Mouse (Mus musculus): ENCODE results near the gene Ugt3a2.

DNA sequence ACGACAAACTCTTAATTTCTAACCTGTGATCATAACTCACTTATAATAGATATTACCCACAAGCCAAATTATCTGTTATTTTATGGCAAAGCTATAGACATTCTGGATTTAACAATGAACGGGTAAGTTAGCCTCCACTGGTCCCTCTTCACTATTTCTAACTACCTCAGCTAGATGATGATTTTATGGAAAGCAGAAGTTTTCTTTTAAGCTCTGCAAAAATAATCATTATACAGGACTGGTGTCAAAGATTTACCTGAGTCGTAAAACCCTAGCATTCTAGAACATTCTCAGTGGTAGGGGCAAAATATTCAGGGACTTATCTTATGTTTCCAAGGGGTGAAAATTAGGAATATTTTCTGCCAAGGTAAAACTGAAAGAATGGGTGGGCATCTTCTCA is 1.3 kb downstream of the Ugt3a2 start:
- TF ChIP-seq ZNF384 (IDR thresholded peaks at IDR 0.05; ENCODE audit: low read depth, low read length) = no peak
- no peak for TF ChIP-seq ZC3H11A (IDR thresholded peaks at IDR 0.05; ENCODE audit: borderline replicate concordance, low read depth, low read length)
- no peak for TF ChIP-seq CHD2 (IDR thresholded peaks at IDR 0.05; ENCODE audit: low read depth, low read length)
- TF ChIP-seq HCFC1 (IDR thresholded peaks at IDR 0.05; ENCODE audit: borderline replicate concordance, insufficient read depth, low read length) = no peak
